Mouse (Mus musculus) lung, embryonic 16.5 days (tissue): ENCODE data around the gene Cacnb4. TPM values are rescaled to one million over a fixed set of nuclear protein-coding genes. Genes with fewer than 3 reads are reported as not detected.

Source experiments
- ATAC-seq: fragments of 200-750 bp; cut with Nextera tagmentation; 2 replicates; pipeline ENCODE4 v1.8.0; 2017; ENCODE audit warnings: low read depth, mild to moderate bottlenecking, moderate library complexity
- H3K27ac ChIP-seq: fragments of 300-500 bp; sonication (generic); 2 replicates; pipeline ENCODE4 v1.5.1; 2014; ENCODE audit warnings: mild to moderate bottlenecking, control low read depth, low read length
- H3K27me3 ChIP-seq: fragments of 300-500 bp; sonication (generic); 2 replicates; pipeline ENCODE4 v1.6.1; 2014; ENCODE audit warnings: low read depth, low read length, mixed read lengths; ENCODE audit not compliant: control insufficient read depth, insufficient read depth
- H3K36me3 ChIP-seq: fragments of 300-500 bp; sonication (generic); 2 replicates; pipeline ENCODE4 v1.6.1; 2014; ENCODE audit warnings: low read length; ENCODE audit not compliant: control insufficient read depth, insufficient read depth
- H3K4me1 ChIP-seq: fragments of 300-500 bp; sonication (generic); replicated peaks from 2 replicates; pipeline ENCODE4 v1.6.1; 2014; ENCODE audit warnings: low read length, mixed read lengths; ENCODE audit not compliant: control insufficient read depth, insufficient read depth
- H3K4me2 ChIP-seq: fragments of 300-500 bp; sonication (generic); 2 replicates; pipeline ENCODE4 v1.6.1; 2014; ENCODE audit warnings: low read depth, low read length, control low read depth
- H3K4me3 ChIP-seq: fragments of 300-500 bp; sonication (generic); 2 replicates; pipeline ENCODE4 v1.5.1; 2014; ENCODE audit warnings: mild to moderate bottlenecking, low read length, control low read depth
- H3K9ac ChIP-seq: fragments of 300-500 bp; sonication (generic); 2 replicates; pipeline ENCODE4 v1.6.1; 2014; ENCODE audit warnings: low read length, control low read depth
- H3K9me3 ChIP-seq: fragments of 300-500 bp; sonication (generic); 2 replicates; pipeline ENCODE4 v1.6.1; 2016; ENCODE audit warnings: low read length; ENCODE audit not compliant: control insufficient read depth
- WGBS: fragments of 180-500 bp; shearing (Covaris S2); extraction: QIAGEN DNeasy Blood & Tissue Kit; methylation state at CpG from one replicate; pipeline ENCODE4 v1.1.7; 2014; 5-methylcytosine and 5-hydroxymethylcytosine counted together
- polyA plus RNA-seq: library from polyadenylated mRNA; unstranded; fragments of >200 nt; fragmentation: Nextera tagmentation; extraction: Ambion mirVana; gene quantifications from 2 replicates; pipeline ENCODE4 v1.2.1, GENCODE M21; 2015

Gene Cacnb4
- polyA plus RNA-seq, 1 experiment from 2014 or later, result 1.1 TPM

- H3K27me3 ChIP-seq, result no peaks in the 10 kb centered on the region
- peaks cover 3% of the 10 kb centered on the region; the same call in 1 of the 2 replicates for H3K9me3 ChIP-seq
Observed at GRCm38 (mm10) chr2:52557503-52558275, 118.9 kb downstream of the Cacnb4 start.

GRCm38 (mm10) chr2:52556961-52557326 lies 119.7 kb downstream of the Cacnb4 start:
- Histone ChIP-seq H3K4me2 (no peak overlapping the region), H3K27ac (no peak overlapping the region), H3K36me3 (no peaks in the 10 kb centered on the region), H3K4me3 (no peak overlapping the region), H3K9ac (no peak overlapping the region), H3K9me3 (peaks cover 3% of the 10 kb centered on the region; the same call in 1 of the 2 replicates), H3K27me3 (no peaks in the 10 kb centered on the region), H3K4me1 (no peaks in the 10 kb centered on the region)
- no peak for ATAC-seq
- WGBS, result 69% methylated on average over 4 of the region's 4 CpGs

More at GRCm38 (mm10) chr2:52557503-52558275, 118.9 kb downstream of the Cacnb4 start:
- Histone ChIP-seq H3K36me3 (no peaks in the 10 kb centered on the region), H3K4me1 (no peaks in the 10 kb centered on the region), H3K4me2 (no peak overlapping the region), H3K4me3 (no peak overlapping the region), H3K27ac (no peak overlapping the region), H3K9ac (no peak overlapping the region)
- ATAC-seq, result no peak
- WGBS, result 70% methylated on average over 12 of the region's 12 CpGs

GRCm38 (mm10) chr2:52556298-52556960 lies 120.2 kb downstream of the Cacnb4 start:
- Histone ChIP-seq H3K27ac (no peak overlapping the region), H3K36me3 (no peaks in the 10 kb centered on the region), H3K4me3 (no peak overlapping the region), H3K4me1 (no peaks in the 10 kb centered on the region), H3K9ac (no peak overlapping the region), H3K4me2 (no peak overlapping the region), H3K9me3 (peaks cover 3% of the 10 kb centered on the region; the same call in 1 of the 2 replicates), H3K27me3 (no peaks in the 10 kb centered on the region)
- no peak for ATAC-seq
- 63% methylated on average over 20 of the region's 20 CpGs for WGBS

GRCm38 (mm10) chr2:52548401-52548800 lies 128.2 kb downstream of the Cacnb4 start:
- H3K36me3 ChIP-seq, result no peaks in the 10 kb centered on the region
- no peaks in the 10 kb centered on the region for H3K4me1 ChIP-seq
- no peak overlapping the region for H3K27ac ChIP-seq
- no peak overlapping the region for H3K4me3 ChIP-seq
- H3K4me2 ChIP-seq, result no peak overlapping the region
- no peak for ATAC-seq
- no peak overlapping the region for H3K9ac ChIP-seq
- no peaks in the 10 kb centered on the region for H3K27me3 ChIP-seq
- H3K9me3 ChIP-seq, result peaks cover 2% of the 10 kb centered on the region; the same call in 1 of the 2 replicates
- 97% methylated on average over 3 of the region's 3 CpGs for WGBS

- no peaks in the 10 kb centered on the region for H3K9me3 ChIP-seq
- no peak overlapping the region for H3K4me3 ChIP-seq
- H3K9ac ChIP-seq, result no peak overlapping the region
- no peaks in the 10 kb centered on the region for H3K27me3 ChIP-seq
- WGBS, result 81% methylated on average over 11 of the region's 11 CpGs
- ATAC-seq, result no peak
- H3K27ac ChIP-seq, result no peak overlapping the region
- H3K36me3 ChIP-seq, result no peaks in the 10 kb centered on the region
- H3K4me2 ChIP-seq, result no peak overlapping the region
- no peaks in the 10 kb centered on the region for H3K4me1 ChIP-seq
Observed at GRCm38 (mm10) chr2:52547331-52547730, 129.3 kb downstream of the Cacnb4 start.

GRCm38 (mm10) chr2:52544527-52544926 lies 132.1 kb downstream of the Cacnb4 start:
- Histone ChIP-seq H3K9ac (no peak overlapping the region), H3K4me2 (no peak overlapping the region), H3K4me1 (no peaks in the 10 kb centered on the region), H3K27me3 (no peaks in the 10 kb centered on the region), H3K9me3 (no peaks in the 10 kb centered on the region), H3K27ac (no peak overlapping the region), H3K4me3 (no peak overlapping the region), H3K36me3 (no peaks in the 10 kb centered on the region)
- WGBS, result 57% methylated on average over 2 of the region's 2 CpGs
- no peak for ATAC-seq

GRCm38 (mm10) chr2:52541068-52541467 lies 135.6 kb downstream of the Cacnb4 start:
- 83% methylated on average over 4 of the region's 4 CpGs for WGBS
- no peak overlapping the region for H3K27ac ChIP-seq
- H3K27me3 ChIP-seq, result no peaks in the 10 kb centered on the region
- no peak overlapping the region for H3K4me2 ChIP-seq
- no peaks in the 10 kb centered on the region for H3K4me1 ChIP-seq
- no peak overlapping the region for H3K4me3 ChIP-seq
- ATAC-seq, result no peak
- H3K36me3 ChIP-seq, result no peaks in the 10 kb centered on the region
- no peak overlapping the region for H3K9ac ChIP-seq
- no peaks in the 10 kb centered on the region for H3K9me3 ChIP-seq

- H3K27me3 ChIP-seq, result no peaks in the 10 kb centered on the region
- H3K36me3 ChIP-seq, result no peaks in the 10 kb centered on the region
- WGBS, result 83% methylated on average over 6 of the region's 6 CpGs
- H3K27ac ChIP-seq, result no peak overlapping the region
- no peaks in the 10 kb centered on the region for H3K4me1 ChIP-seq
- no peak overlapping the region for H3K9ac ChIP-seq
- no peaks in the 10 kb centered on the region for H3K9me3 ChIP-seq
- ATAC-seq, result no peak
- H3K4me3 ChIP-seq, result no peak overlapping the region
- no peak overlapping the region for H3K4me2 ChIP-seq
Observed at GRCm38 (mm10) chr2:52539318-52539717, 137.3 kb downstream of the Cacnb4 start.

- no peak for ATAC-seq
- 83% methylated on average over 3 of the region's 3 CpGs for WGBS
Observed at GRCm38 (mm10) chr2:52537645-52538044, 139.0 kb downstream of the Cacnb4 start.

More at GRCm38 (mm10) chr2:52537645-52538044, 139.0 kb downstream of the Cacnb4 start:
- Histone ChIP-seq H3K36me3 (no peaks in the 10 kb centered on the region), H3K27ac (no peak overlapping the region), H3K9me3 (no peaks in the 10 kb centered on the region), H3K27me3 (no peaks in the 10 kb centered on the region), H3K4me1 (no peaks in the 10 kb centered on the region), H3K4me3 (no peak overlapping the region), H3K4me2 (no peak overlapping the region), H3K9ac (no peak overlapping the region)
